Mouse (Mus musculus): ENCODE measurements around the gene Zcchc2. TPM values are rescaled to one million over a fixed set of nuclear protein-coding genes. Genes with fewer than 3 reads are reported as not detected.

Zcchc2 gene
- polyA plus RNA-seq, 1 experiment from 2014 or later, result 2.9 TPM

Other genes starting within 250 kb of the Zcchc2 start
- gene Tnfrsf11a, start 209.7 kb upstream of the Zcchc2 start, polyA plus RNA-seq (2014; fragmentation: Nextera tagmentation; extraction: Ambion mirVana), result 0.27 and 0.48 TPM in 2 replicates
- 7.6 and 9.8 TPM in 2 replicates for gene Phlpp1, start 181.3 kb downstream of the Zcchc2 start, polyA plus RNA-seq (2014; fragmentation: Nextera tagmentation; extraction: Ambion mirVana)

Data from hindbrain, embryonic 11.5 days (tissue).